Comparison of ENCODE assay signal across 9 mouse cellular contexts in the genomic region with DNA sequence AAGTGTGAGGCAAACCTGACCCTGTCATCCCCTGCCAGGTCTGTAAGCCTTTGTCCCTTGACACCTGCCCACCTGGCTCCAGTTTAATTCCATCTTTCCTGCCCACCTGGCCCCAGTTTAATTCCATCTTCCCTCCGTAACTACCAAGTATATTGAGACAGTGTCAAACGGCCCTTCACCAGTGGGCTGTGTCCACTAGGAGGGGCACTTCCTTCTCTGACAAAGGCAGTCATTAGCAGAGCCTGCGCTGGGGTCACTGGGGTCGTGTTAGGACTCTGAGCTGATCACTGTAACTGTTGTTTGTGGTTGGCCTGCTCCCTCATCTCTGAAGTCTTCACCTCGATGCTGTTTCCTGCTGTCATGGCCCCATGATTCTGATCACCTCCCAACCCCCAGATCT. TPM values are rescaled to one million over a fixed set of nuclear protein-coding genes. Genes with fewer than 3 reads are reported as not detected.
DNase-seq lines count a peak whose midpoint lies in the region; ATAC-seq and TF ChIP-seq lines count a peak whose summit lies in the region.
"Had no signal": no experiment of that assay in that cellular context is flagged by ENCODE, and none has a peak within 500 bp of the region (broad histone marks: within the 10 kb centered on the region; RNA-seq: fewer than 3 reads in every experiment).

No protein-coding gene starts in this region.

- 40% methylated on average over 5 of the region's 5 CpGs for WGBS in heart, adult 2 months
- WGBS in midbrain, embryonic 14.5 days = 39% methylated on average over 5 of the region's 5 CpGs
- 46% methylated on average over 5 of the region's 5 CpGs for WGBS in midbrain, embryonic 11.5 days

- intact Hi-C loops in heart, adult 2 months (cut with DNase I) = no loop called here

- H3K27ac ChIP-seq in heart, adult 2 months = no peak overlapping the region
- H3K27ac ChIP-seq in midbrain, embryonic 14.5 days (replicated peaks; ENCODE audit: low read depth, low read length) = no peak overlapping the region
- H3K27ac ChIP-seq in midbrain, embryonic 11.5 days (ENCODE audit: low read depth, low read length) = no peak overlapping the region
- H3K27ac ChIP-seq: macrophage had no signal

- no peak for TF ChIP-seq POLR2A in heart, adult 2 months (IDR thresholded peaks at IDR 0.05; ENCODE audit: insufficient read depth, low read depth, low read length)

- no peaks in the 10 kb centered on the region for H3K4me1 ChIP-seq in heart, adult 2 months (ENCODE audit: control insufficient read depth, insufficient read depth, low read length)
- H3K4me1 ChIP-seq in midbrain, embryonic 14.5 days (ENCODE audit: control insufficient read depth, insufficient read depth, low read length) = 0 out of 2 replicates have a peak, but pooled peaks cover 4% of the 10 kb centered on the region
- H3K4me1 ChIP-seq in midbrain, embryonic 11.5 days (ENCODE audit: control insufficient read depth, insufficient read depth, low read length) = peaks cover 4% of the 10 kb centered on the region; the same call in 1 of the 2 replicates

- no peak for TF ChIP-seq EP300 in heart, adult 2 months (IDR thresholded peaks at IDR 0.05; ENCODE audit: insufficient read depth, low read depth, low read length)

- peak; percentile 50 for TF ChIP-seq CTCF in heart, adult 2 months (IDR thresholded peaks at IDR 0.05)

- H3K4me3 ChIP-seq in heart, adult 2 months = no peak overlapping the region
- no peak overlapping the region for H3K4me3 ChIP-seq in midbrain, embryonic 14.5 days (replicated peaks; ENCODE audit: low read depth, low read length)
- no peak overlapping the region for H3K4me3 ChIP-seq in midbrain, embryonic 11.5 days (ENCODE audit: low read depth, low read length)

- DNase-seq in heart, adult 2 months = no peak
- DNase-seq in heart, adult 18-20 months = no peak
- peak; percentile 11 for DNase-seq in midbrain, embryonic 14.5 days
- DNase-seq in midbrain, embryonic 11.5 days (ENCODE audit: low spot score, missing footprints) = no peak
- peak; percentile 25 for DNase-seq in embryo, embryonic 9.5 days (ENCODE audit: extremely low spot score)
- peak; percentile 70 for DNase-seq in retina, embryonic 14.5 days (ENCODE audit: low spot score)
- DNase-seq in frontal cortex, postnatal 25 days (ENCODE audit: low spot score in 2 of 2) = no peak
- no peak for DNase-seq in urinary bladder, postnatal 10 days (ENCODE audit: low spot score)

- H3K79me2 ChIP-seq in heart, adult 2 months (replicated peaks; ENCODE audit: control insufficient read depth, insufficient read depth, low read length) = no peaks in the 10 kb centered on the region

- no peaks in the 10 kb centered on the region for H3K27me3 ChIP-seq in heart, adult 2 months (ENCODE audit: control insufficient read depth, insufficient read depth, low read length)
- no peaks in the 10 kb centered on the region for H3K27me3 ChIP-seq in midbrain, embryonic 14.5 days (ENCODE audit: control insufficient read depth, insufficient read depth, low read length)
- no peaks in the 10 kb centered on the region for H3K27me3 ChIP-seq in midbrain, embryonic 11.5 days (ENCODE audit: control insufficient read depth, insufficient read depth, low read length)

- H3K4me2 ChIP-seq in midbrain, embryonic 14.5 days (ENCODE audit: low read length) = no peak overlapping the region
- H3K4me2 ChIP-seq in midbrain, embryonic 11.5 days = no peak overlapping the region

- H3K9ac ChIP-seq in heart, adult 2 months (ENCODE audit: low read depth, low read length) = no peak overlapping the region
- H3K9ac ChIP-seq in midbrain, embryonic 14.5 days (replicated peaks; ENCODE audit: low read length) = no peak overlapping the region
- H3K9ac ChIP-seq in midbrain, embryonic 11.5 days (ENCODE audit: low read length) = no peak overlapping the region

- no peaks in the 10 kb centered on the region for H3K36me3 ChIP-seq in heart, adult 2 months (ENCODE audit: control insufficient read depth, insufficient read depth, low read length)
- no peaks in the 10 kb centered on the region for H3K36me3 ChIP-seq in midbrain, embryonic 14.5 days (ENCODE audit: control insufficient read depth, insufficient read depth, low read length)
- H3K36me3 ChIP-seq in midbrain, embryonic 11.5 days (ENCODE audit: control insufficient read depth, insufficient read depth, low read length) = no peaks in the 10 kb centered on the region

- no peaks in the 10 kb centered on the region for H3K9me3 ChIP-seq in midbrain, embryonic 14.5 days (ENCODE audit: control insufficient read depth, low read length)
- no peaks in the 10 kb centered on the region for H3K9me3 ChIP-seq in midbrain, embryonic 11.5 days (ENCODE audit: control insufficient read depth, low read length)

- ATAC-seq in midbrain, embryonic 14.5 days (ENCODE audit: low FRiP score, low TSS enrichment) = no peak
- ATAC-seq in midbrain, embryonic 11.5 days (ENCODE audit: low FRiP score) = no peak

RNA-seq across cellular contexts. Expression of a gene that starts 23.3 kb away (rescaled TPM):
- total RNA-seq in heart, adult 2 months (2021) = 10 to 100 TPM; 36.5 to 37.2 TPM
- 30.8 and 31.6 TPM in 2 replicates for polyA plus RNA-seq in heart, adult 2 months (2012; rRNA removed)
- 10 to 100 TPM; 35.9 to 42.9 TPM for total RNA-seq in heart, adult 18-20 months (2021)
- 5.1 and 12.9 TPM in 2 replicates for polyA plus RNA-seq in midbrain, embryonic 14.5 days (2014; fragmentation: Nextera tagmentation; extraction: Ambion mirVana)
- polyA plus RNA-seq in midbrain, embryonic 11.5 days (2014; fragmentation: Nextera tagmentation; extraction: Ambion mirVana) = 5.8 and 7.5 TPM in 2 replicates

RNA-seq across cellular contexts. Expression of a gene that starts 26.0 kb away (rescaled TPM):
- total RNA-seq in heart, adult 2 months (2021) = 1 to 10 TPM; 1.7 to 2.3 TPM
- polyA plus RNA-seq in heart, adult 2 months (2012; rRNA removed) = 3.0 and 5.0 TPM in 2 replicates
- total RNA-seq in heart, adult 18-20 months (2021) = 1 to 10 TPM; 1.9 to 4.1 TPM
- 0.22 and 0.39 TPM in 2 replicates for polyA plus RNA-seq in midbrain, embryonic 14.5 days (2014; fragmentation: Nextera tagmentation; extraction: Ambion mirVana)
- polyA plus RNA-seq in midbrain, embryonic 11.5 days (2014; fragmentation: Nextera tagmentation; extraction: Ambion mirVana) = 0.63 and 0.69 TPM in 2 replicates

RNA-seq across cellular contexts. Expression of a gene that starts 48.2 kb away (rescaled TPM):
- total RNA-seq in heart, adult 2 months (2021) = 10 to 100 TPM; 27.2 to 32.9 TPM
- polyA plus RNA-seq in heart, adult 2 months (2012; rRNA removed) = 14.8 and 22.5 TPM in 2 replicates
- total RNA-seq in heart, adult 18-20 months (2021) = 10 to 100 TPM; 29.5 to 31.7 TPM
- 77.6 and 78.4 TPM in 2 replicates for polyA plus RNA-seq in midbrain, embryonic 14.5 days (2014; fragmentation: Nextera tagmentation; extraction: Ambion mirVana)
- 79.0 and 84.5 TPM in 2 replicates for polyA plus RNA-seq in midbrain, embryonic 11.5 days (2014; fragmentation: Nextera tagmentation; extraction: Ambion mirVana)

RNA-seq across cellular contexts. Expression of a gene that starts 53.8 kb away (rescaled TPM):
- 1 to 10 TPM; 4.3 to 5.3 TPM for total RNA-seq in heart, adult 2 months (2021)
- 2.9 and 3.9 TPM in 2 replicates for polyA plus RNA-seq in heart, adult 2 months (2012; rRNA removed)
- total RNA-seq in heart, adult 18-20 months (2021) = 1 to 10 TPM; 3.4 to 5.1 TPM
- polyA plus RNA-seq in midbrain, embryonic 14.5 days (2014; fragmentation: Nextera tagmentation; extraction: Ambion mirVana) = 7.0 and 7.7 TPM in 2 replicates
- polyA plus RNA-seq in midbrain, embryonic 11.5 days (2014; fragmentation: Nextera tagmentation; extraction: Ambion mirVana) = 6.4 and 6.5 TPM in 2 replicates

Comparison
In these comparisons a context has a peak if more than half of its experiments do, and no peak if none do; other contexts are left out.
1. DNase-seq: peak in midbrain, embryonic 14.5 days (single experiment), embryo, embryonic 9.5 days (single experiment) and retina, embryonic 14.5 days (single experiment); none in heart, adult 2 months (0 of 2), heart, adult 18-20 months (0 of 2), midbrain, embryonic 11.5 days (single experiment), frontal cortex, postnatal 25 days (0 of 2) and urinary bladder, postnatal 10 days (single experiment).